ENCODE assay signal across 10 mouse cellular contexts in the genomic region with DNA sequence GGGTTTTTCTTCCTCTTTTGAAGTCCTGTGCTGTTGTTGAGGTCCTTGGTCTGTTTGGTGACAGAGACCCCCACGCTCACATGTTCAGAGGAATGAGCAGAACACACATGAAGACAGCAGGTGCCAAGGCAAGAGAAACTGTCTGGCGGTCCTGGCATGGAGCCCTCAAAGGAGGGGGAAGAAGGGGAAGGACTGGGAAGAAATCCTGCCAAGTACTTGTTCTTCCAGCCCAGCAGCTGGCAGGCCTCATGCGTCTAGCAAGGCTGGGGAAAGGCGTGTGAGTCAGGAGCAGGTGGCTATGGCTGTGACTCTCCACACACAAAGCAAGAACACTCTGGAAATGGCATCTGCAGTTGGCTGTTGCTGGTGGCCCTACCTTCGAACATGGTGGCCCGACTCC. TPM values are rescaled to one million over a fixed set of nuclear protein-coding genes. Genes with fewer than 3 reads are reported as not detected.
DNase-seq lines count a peak whose midpoint lies in the region; ATAC-seq lines count a peak whose summit lies in the region.
"Had no signal": no experiment of that assay in that cellular context is flagged by ENCODE, and none has a peak within 500 bp of the region (broad histone marks: within the 10 kb centered on the region; RNA-seq: fewer than 3 reads in every experiment).

No protein-coding gene starts in this region.

- no peaks in the 10 kb centered on the region for H3K36me3 ChIP-seq in hindbrain, embryonic 16.5 days (ENCODE audit: control insufficient read depth, insufficient read depth, low read length)
- H3K36me3 ChIP-seq in hindbrain, embryonic 13.5 days: peaks cover 5% of the 10 kb centered on the region
- no peaks in the 10 kb centered on the region for H3K36me3 ChIP-seq in stomach, embryonic 14.5 days (ENCODE audit: control insufficient read depth, insufficient read depth, low read length)
- H3K36me3 ChIP-seq: embryonic facial prominence, embryonic 13.5 days had no signal

- ATAC-seq in hindbrain, embryonic 16.5 days: peak; percentile 76
- no peak for ATAC-seq in hindbrain, embryonic 13.5 days (ENCODE audit: low FRiP score)
- ATAC-seq in stomach, embryonic 14.5 days (ENCODE audit: insufficient number of reproducible peaks, insufficient read depth, low FRiP score, low read depth): peak; percentile 28; the same call in 1 of the 2 replicates
- ATAC-seq in cerebellum, adult (ENCODE audit: insufficient number of reproducible peaks, low FRiP score, low TSS enrichment): no peak

- H3K9me3 ChIP-seq in hindbrain, embryonic 16.5 days (ENCODE audit: control insufficient read depth, low read length): no peaks in the 10 kb centered on the region
- no peaks in the 10 kb centered on the region for H3K9me3 ChIP-seq in hindbrain, embryonic 13.5 days
- H3K9me3 ChIP-seq in stomach, embryonic 14.5 days (ENCODE audit: control insufficient read depth, low read depth, low read length): no peaks in the 10 kb centered on the region
- H3K9me3 ChIP-seq: embryonic facial prominence, embryonic 13.5 days had no signal

- H3K27ac ChIP-seq in hindbrain, embryonic 16.5 days (ENCODE audit: low read depth, low read length): no peak overlapping the region
- H3K27ac ChIP-seq in hindbrain, embryonic 13.5 days: no peak overlapping the region
- no peak overlapping the region for H3K27ac ChIP-seq in stomach, embryonic 14.5 days (ENCODE audit: low read length)
- H3K27ac ChIP-seq: embryonic facial prominence, embryonic 13.5 days; liver, embryonic 14.5 days had no signal

- no peak overlapping the region for H3K4me3 ChIP-seq in hindbrain, embryonic 16.5 days (ENCODE audit: low read length)
- H3K4me3 ChIP-seq in hindbrain, embryonic 13.5 days: no peak overlapping the region
- no peak overlapping the region for H3K4me3 ChIP-seq in stomach, embryonic 14.5 days (ENCODE audit: low read depth, low read length)
- H3K4me3 ChIP-seq: embryonic facial prominence, embryonic 13.5 days had no signal

- no peaks in the 10 kb centered on the region for H3K4me1 ChIP-seq in hindbrain, embryonic 16.5 days (ENCODE audit: control insufficient read depth, insufficient read depth, low read depth, low read length)
- no peaks in the 10 kb centered on the region for H3K4me1 ChIP-seq in hindbrain, embryonic 13.5 days (replicated peaks)
- no peaks in the 10 kb centered on the region for H3K4me1 ChIP-seq in stomach, embryonic 14.5 days (ENCODE audit: control insufficient read depth, insufficient read depth, low read length)

- WGBS in hindbrain, embryonic 16.5 days: 49% methylated on average over 6 of the region's 6 CpGs
- 76% methylated on average over 6 of the region's 6 CpGs for WGBS in hindbrain, embryonic 13.5 days
- 55% methylated on average over 6 of the region's 6 CpGs for WGBS in stomach, embryonic 14.5 days

- peak; percentile 75 to 80 for DNase-seq in adrenal gland, postnatal 36 days
- DNase-seq in gonadal fat pad, adult 2 months (ENCODE audit: low read depth): peak; percentile 34
- DNase-seq in left cerebral cortex, postnatal 4 days: peak; percentile 93
- DNase-seq in embryo, embryonic 11 days: no peak

- no peak overlapping the region for H3K9ac ChIP-seq in hindbrain, embryonic 16.5 days (ENCODE audit: low read depth, low read length)
- no peak overlapping the region for H3K9ac ChIP-seq in hindbrain, embryonic 13.5 days
- H3K9ac ChIP-seq in stomach, embryonic 14.5 days (replicated peaks; ENCODE audit: low read depth, low read length): no peak overlapping the region
- H3K9ac ChIP-seq: embryonic facial prominence, embryonic 13.5 days; liver, embryonic 14.5 days had no signal

- no peaks in the 10 kb centered on the region; the same call in 1 of the 2 replicates for H3K27me3 ChIP-seq in hindbrain, embryonic 16.5 days (replicated peaks; ENCODE audit: control insufficient read depth, insufficient read depth, low read length)
- no peaks in the 10 kb centered on the region for H3K27me3 ChIP-seq in hindbrain, embryonic 13.5 days
- H3K27me3 ChIP-seq in stomach, embryonic 14.5 days (ENCODE audit: control insufficient read depth, insufficient read depth, low read length): no peaks in the 10 kb centered on the region
- H3K27me3 ChIP-seq: embryonic facial prominence, embryonic 13.5 days had no signal

- no peak overlapping the region for H3K4me2 ChIP-seq in hindbrain, embryonic 16.5 days (ENCODE audit: low read length)
- H3K4me2 ChIP-seq in hindbrain, embryonic 13.5 days: no peak overlapping the region
- no peak overlapping the region for H3K4me2 ChIP-seq in stomach, embryonic 14.5 days (replicated peaks; ENCODE audit: low read depth, low read length)
- H3K4me2 ChIP-seq: embryonic facial prominence, embryonic 13.5 days had no signal

- intact Hi-C loops in left cerebral cortex, postnatal 4 days (cut with DNase I): no loop called here

RNA-seq across cellular contexts. Expression of gene Thpo, which starts 12.3 kb away (rescaled TPM):
- 0.93 and 1.4 TPM in 2 replicates for polyA plus RNA-seq in hindbrain, embryonic 16.5 days (2015; fragmentation: Nextera tagmentation; extraction: Ambion mirVana)
- polyA plus RNA-seq in hindbrain, embryonic 13.5 days (2015; fragmentation: Nextera tagmentation; extraction: Ambion mirVana): 0.88 and 1.1 TPM in 2 replicates
- 1 to 10 TPM; 1.3 to 1.5 TPM for total RNA-seq in adrenal gland, postnatal 36 days (2021)
- polyA plus RNA-seq in gonadal fat pad, adult 2 months (2012; rRNA removed): 4.1 and 4.2 TPM in 2 replicates
- 1 to 10 TPM; 1.2 to 2.3 TPM for total RNA-seq in left cerebral cortex, postnatal 4 days (2021)
- polyA plus RNA-seq in stomach, embryonic 14.5 days (2014; fragmentation: Nextera tagmentation; extraction: Ambion mirVana): 0.88 and 1.2 TPM in 2 replicates

RNA-seq across cellular contexts. Expression of gene Chrd, which starts 13.7 kb away (rescaled TPM):
- polyA plus RNA-seq in hindbrain, embryonic 16.5 days (2015; fragmentation: Nextera tagmentation; extraction: Ambion mirVana): 7.3 and 7.5 TPM in 2 replicates
- polyA plus RNA-seq in hindbrain, embryonic 13.5 days (2015; fragmentation: Nextera tagmentation; extraction: Ambion mirVana): 5.7 and 6.4 TPM in 2 replicates
- total RNA-seq in adrenal gland, postnatal 36 days (2021): 10 to 100 TPM; 10.4 to 10.6 TPM
- 19.8 and 20.2 TPM in 2 replicates for polyA plus RNA-seq in gonadal fat pad, adult 2 months (2012; rRNA removed)
- 10 to 100 TPM; 15.4 to 18.6 TPM for total RNA-seq in left cerebral cortex, postnatal 4 days (2021)
- 4.5 and 5.4 TPM in 2 replicates for polyA plus RNA-seq in stomach, embryonic 14.5 days (2014; fragmentation: Nextera tagmentation; extraction: Ambion mirVana)

RNA-seq across cellular contexts. Expression of gene Clcn2, which starts 29.1 kb away (rescaled TPM):
- 24.9 and 26.8 TPM in 2 replicates for polyA plus RNA-seq in hindbrain, embryonic 16.5 days (2015; fragmentation: Nextera tagmentation; extraction: Ambion mirVana)
- polyA plus RNA-seq in hindbrain, embryonic 13.5 days (2015; fragmentation: Nextera tagmentation; extraction: Ambion mirVana): 30.2 and 31.1 TPM in 2 replicates
- 10 to 100 TPM; 19.3 to 66.2 TPM for total RNA-seq in adrenal gland, postnatal 36 days (2021)
- polyA plus RNA-seq in gonadal fat pad, adult 2 months (2012; rRNA removed): 17.3 and 19.3 TPM in 2 replicates
- total RNA-seq in left cerebral cortex, postnatal 4 days (2021): 10 to 100 TPM; 38.8 to 40.3 TPM
- polyA plus RNA-seq in stomach, embryonic 14.5 days (2014; fragmentation: Nextera tagmentation; extraction: Ambion mirVana): 13.2 and 15.8 TPM in 2 replicates

RNA-seq across cellular contexts. Expression of gene Polr2h, which starts 29.2 kb away (rescaled TPM):
- 87.7 and 94.6 TPM in 2 replicates for polyA plus RNA-seq in hindbrain, embryonic 16.5 days (2015; fragmentation: Nextera tagmentation; extraction: Ambion mirVana)
- 83.5 and 93.7 TPM in 2 replicates for polyA plus RNA-seq in hindbrain, embryonic 13.5 days (2015; fragmentation: Nextera tagmentation; extraction: Ambion mirVana)
- total RNA-seq in adrenal gland, postnatal 36 days (2021): 10 to 100 TPM; 37.0 to 56.4 TPM
- 19.2 and 21.3 TPM in 2 replicates for polyA plus RNA-seq in gonadal fat pad, adult 2 months (2012; rRNA removed)
- total RNA-seq in left cerebral cortex, postnatal 4 days (2021): 10 to 100 TPM; 30.5 to 32.0 TPM
- 105 and 113 TPM in 2 replicates for polyA plus RNA-seq in stomach, embryonic 14.5 days (2014; fragmentation: Nextera tagmentation; extraction: Ambion mirVana)

RNA-seq across cellular contexts. Expression of gene Fam131a, which starts 53.6 kb away (rescaled TPM):
- 49.6 and 56.7 TPM in 2 replicates for polyA plus RNA-seq in hindbrain, embryonic 16.5 days (2015; fragmentation: Nextera tagmentation; extraction: Ambion mirVana)
- 32.7 and 35.1 TPM in 2 replicates for polyA plus RNA-seq in hindbrain, embryonic 13.5 days (2015; fragmentation: Nextera tagmentation; extraction: Ambion mirVana)
- total RNA-seq in adrenal gland, postnatal 36 days (2021): 10 to 100 TPM; 13.5 to 15.0 TPM
- polyA plus RNA-seq in gonadal fat pad, adult 2 months (2012; rRNA removed): 11.8 and 12.7 TPM in 2 replicates
- total RNA-seq in left cerebral cortex, postnatal 4 days (2021): 100 to 1,000 TPM; 101 to 115 TPM
- polyA plus RNA-seq in stomach, embryonic 14.5 days (2014; fragmentation: Nextera tagmentation; extraction: Ambion mirVana): 7.5 and 8.3 TPM in 2 replicates

Comparison
In these comparisons a context has a peak if more than half of its experiments do, and no peak if none do; other contexts are left out.
1. ATAC-seq: peak in hindbrain, embryonic 16.5 days (single experiment) and stomach, embryonic 14.5 days (single experiment); none in hindbrain, embryonic 13.5 days (single experiment) and cerebellum, adult (single experiment).